Mouse (Mus musculus) small intestine, adult 2 months (tissue): ENCODE measurements around the gene Cenpa. TPM values are rescaled to one million over a fixed set of nuclear protein-coding genes. Genes with fewer than 3 reads are reported as not detected.

Experiments used
- H3K27ac ChIP-seq: fragments of 200-500 bp; 2 replicates; pipeline ENCODE4 v1.5.1; 2012; ENCODE audit warnings: low read depth, low read length, control low read depth, inconsistent platforms; ENCODE audit not compliant: insufficient read depth
- H3K27me3 ChIP-seq: fragments of 200-500 bp; 2 replicates; pipeline ENCODE4 v1.6.1; 2012; ENCODE audit warnings: mild to moderate bottlenecking, moderate library complexity, low read length, inconsistent platforms; ENCODE audit not compliant: control insufficient read depth, insufficient read depth
- H3K36me3 ChIP-seq: fragments of 200-500 bp; 2 replicates; pipeline ENCODE4 v1.6.1; 2012; ENCODE audit warnings: mild to moderate bottlenecking, low read length, control low read depth, inconsistent platforms; ENCODE audit not compliant: control insufficient read depth, insufficient read depth
- H3K4me1 ChIP-seq: fragments of 200-500 bp; 2 replicates; pipeline ENCODE4 v1.6.1; 2012; ENCODE audit warnings: low read length, inconsistent platforms, mixed read lengths; ENCODE audit not compliant: control insufficient read depth, insufficient read depth, insufficient read length
- H3K4me3 ChIP-seq: fragments of 200-500 bp; 2 replicates; pipeline ENCODE4 v1.5.1; 2012; ENCODE audit warnings: low read depth, mild to moderate bottlenecking, control low read depth, inconsistent platforms, low read length, moderate library complexity
- CTCF ChIP-seq: fragments of 200-500 bp; IDR thresholded peaks from 2 replicates; pipeline ENCODE4 v1.5.1; 2012; ENCODE audit warnings: low read depth, mild to moderate bottlenecking, control low read depth, inconsistent platforms, low read length, moderate library complexity, mixed read lengths; ENCODE audit not compliant: insufficient replicate concordance, insufficient read length; ENCODE audit errors: extremely low read depth
- POLR2A ChIP-seq: fragments of 200-500 bp; IDR thresholded peaks from 2 replicates; pipeline ENCODE4 v1.6.1; 2012; ENCODE audit warnings: low read depth, mild to moderate bottlenecking, control low read depth, inconsistent platforms, low read length, moderate library complexity
- WGBS: fragments of 180-500 bp; shearing (Covaris S2); methylation state at CpG from one replicate; pipeline ENCODE4 v1.1.7; 2018; 5-methylcytosine and 5-hydroxymethylcytosine counted together
- polyA plus RNA-seq: library from polyadenylated mRNA; depleted of rRNA; stranded (reverse); fragments of >200 nt; gene quantifications from 2 replicates; pipeline ENCODE4 v1.2.3, GENCODE M21; 2012

Gene Cenpa
- polyA plus RNA-seq, 1 experiment = 33.0 TPM

GRCm38 (mm10) chr5:30626331-30627105, 40.1 kb upstream of the Cenpa start:
- no peak overlapping the region for H3K27ac ChIP-seq
- no peak for TF ChIP-seq POLR2A
- no peak for TF ChIP-seq CTCF
- WGBS = 69% methylated on average over 8 of the region's 8 CpGs
- H3K27me3 ChIP-seq = peaks cover 5% of the 10 kb centered on the region
- H3K4me3 ChIP-seq = no peak overlapping the region
- H3K36me3 ChIP-seq = no peaks in the 10 kb centered on the region
- peaks cover 5% of the 10 kb centered on the region; the same call in 1 of the 2 replicates for H3K4me1 ChIP-seq

- no peaks in the 10 kb centered on the region for H3K36me3 ChIP-seq
- WGBS = 78% methylated on average over 3 of the region's 3 CpGs
Observed at GRCm38 (mm10) chr5:30628511-30628910, 38.1 kb upstream of the Cenpa start.

DNA sequence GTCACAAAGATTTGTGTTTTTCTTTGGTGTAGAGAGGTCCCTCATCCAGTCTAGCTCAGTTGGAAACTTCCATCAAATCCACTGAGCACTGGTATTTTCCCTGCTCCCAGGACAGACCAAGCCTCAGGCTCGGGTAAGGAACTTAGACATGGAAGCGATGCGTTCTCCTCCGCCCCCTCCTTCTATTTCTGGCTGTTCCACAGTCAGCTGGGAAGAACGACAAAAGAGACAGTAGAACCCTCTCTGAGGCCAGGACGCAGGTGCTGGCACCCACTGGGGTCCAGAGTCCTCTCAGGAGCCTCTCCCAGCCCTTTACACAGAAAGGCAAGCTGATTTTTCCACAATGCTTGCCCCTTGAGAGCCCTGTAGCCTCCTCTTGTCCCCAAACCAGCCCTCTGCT, 36.2 kb upstream of the Cenpa start:
- Histone ChIP-seq H3K27ac (no peak overlapping the region), H3K27me3 (no peaks in the 10 kb centered on the region), H3K4me3 (no peak overlapping the region), H3K4me1 (no peaks in the 10 kb centered on the region), H3K36me3 (no peaks in the 10 kb centered on the region)
- WGBS = 63% methylated on average over 6 of the region's 6 CpGs
- TF ChIP-seq POLR2A (no peak), CTCF (no peak)

More at GRCm38 (mm10) chr5:30628511-30628910, 38.1 kb upstream of the Cenpa start:
- H3K4me1 ChIP-seq = no peaks in the 10 kb centered on the region
- TF ChIP-seq POLR2A (no peak), CTCF (no peak)
- H3K27me3 ChIP-seq = no peaks in the 10 kb centered on the region
- H3K27ac ChIP-seq = no peak overlapping the region
- H3K4me3 ChIP-seq = no peak overlapping the region

DNA sequence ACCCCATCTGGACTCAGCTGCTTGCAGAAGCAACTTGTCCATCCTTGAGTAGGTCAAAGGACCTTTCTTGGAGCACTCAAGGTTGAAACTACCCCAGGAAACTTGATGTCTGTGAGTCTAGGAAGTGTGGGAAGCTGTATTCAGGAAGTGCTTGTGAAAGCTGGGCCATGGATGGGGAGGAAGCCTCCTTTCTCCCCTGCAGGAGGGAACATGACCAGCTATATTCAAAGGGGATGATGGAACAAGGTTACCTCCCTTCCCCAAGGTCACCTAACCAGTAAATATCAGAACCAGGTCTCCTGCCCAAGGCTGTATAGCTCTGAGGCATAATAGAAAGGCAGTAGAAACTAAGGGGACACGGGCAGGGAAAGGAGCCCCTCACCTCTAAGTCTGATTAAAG, 34.4 kb upstream of the Cenpa start:
- WGBS = 72% methylated on average over 1 of the region's 1 CpGs

GRCm38 (mm10) chr5:30636994-30637393, 29.6 kb upstream of the Cenpa start:
- Histone ChIP-seq H3K4me3 (no peak overlapping the region), H3K27me3 (no peaks in the 10 kb centered on the region), H3K27ac (no peak overlapping the region), H3K36me3 (no peaks in the 10 kb centered on the region), H3K4me1 (no peaks in the 10 kb centered on the region)
- TF ChIP-seq POLR2A (no peak), CTCF (no peak)
- 32% methylated on average over 7 of the region's 7 CpGs for WGBS

More for the DNA sequence above, 34.4 kb upstream of the Cenpa start:
- no peaks in the 10 kb centered on the region for H3K4me1 ChIP-seq
- H3K4me3 ChIP-seq = no peak overlapping the region
- no peaks in the 10 kb centered on the region for H3K36me3 ChIP-seq
- TF ChIP-seq CTCF = no peak
- TF ChIP-seq POLR2A = no peak
- H3K27ac ChIP-seq = no peak overlapping the region
- H3K27me3 ChIP-seq = no peaks in the 10 kb centered on the region

GRCm38 (mm10) chr5:30638041-30638440, 28.5 kb upstream of the Cenpa start:
- H3K27me3 ChIP-seq = no peaks in the 10 kb centered on the region
- TF ChIP-seq POLR2A = no peak
- peak; percentile 71; the same call in 1 of the 2 replicates for TF ChIP-seq CTCF
- H3K4me3 ChIP-seq = no peak overlapping the region
- H3K4me1 ChIP-seq = no peaks in the 10 kb centered on the region
- no peak overlapping the region for H3K27ac ChIP-seq
- H3K36me3 ChIP-seq = no peaks in the 10 kb centered on the region
- WGBS = 4% methylated on average over 6 of the region's 6 CpGs

- TF ChIP-seq CTCF (no peak), POLR2A (no peak)
- H3K4me3 ChIP-seq = no peak overlapping the region
- H3K36me3 ChIP-seq = no peaks in the 10 kb centered on the region
- 32% methylated on average over 5 of the region's 5 CpGs for WGBS
- H3K4me1 ChIP-seq = peaks cover 5% of the 10 kb centered on the region; the same call in 1 of the 2 replicates
- H3K27ac ChIP-seq = no peak overlapping the region
- no peaks in the 10 kb centered on the region for H3K27me3 ChIP-seq
Observed at GRCm38 (mm10) chr5:30643477-30644179, 22.9 kb upstream of the Cenpa start.
